In genomic region chr6:91590806-91591571, GRCm38 (mm10) we compare ENCODE assay signal across 8 mouse cellular contexts.
A peak's percentile ranks its signal among the peaks of the same experiment; 100 is the strongest.
DNase-seq lines count a peak whose midpoint lies in the region; TF ChIP-seq lines count a peak whose summit lies in the region.

No protein-coding gene starts in this region.

- no peak for TF ChIP-seq POLR2A in cerebellum, adult 2 months (IDR thresholded peaks at IDR 0.05; ENCODE audit: borderline replicate concordance, insufficient read depth, low read length)

- no peak overlapping the region for H3K27ac ChIP-seq in cerebellum, adult 2 months (ENCODE audit: insufficient read depth, low read length)

- 42% methylated on average over 8 of the region's 8 CpGs for WGBS in cerebellum, adult 2 months

- H3K27me3 ChIP-seq in cerebellum, adult 2 months (ENCODE audit: control insufficient read depth, insufficient read depth, low read length): no peaks in the 10 kb centered on the region

- H3K4me1 ChIP-seq in cerebellum, adult 2 months (ENCODE audit: control insufficient read depth, insufficient read depth, low read length): no peaks in the 10 kb centered on the region

- no peak for TF ChIP-seq CTCF in cerebellum, adult 2 months (IDR thresholded peaks at IDR 0.05; ENCODE audit: borderline replicate concordance, insufficient read depth, low read depth, low read length)

- H3K4me3 ChIP-seq in cerebellum, adult 2 months (replicated peaks; ENCODE audit: insufficient read depth, low read depth, low read length): no peak overlapping the region

- intact Hi-C loops in gastrocnemius, postnatal 14 days (cut with DNase I; ENCODE audit: low total_unique reads): no loop called here

- peak; percentile 48 for DNase-seq in ovary, postnatal 36 days (ENCODE audit: low spot score)
- DNase-seq in ovary, adult 18-20 months (ENCODE audit: low spot score): no peak
- DNase-seq in gastrocnemius, postnatal 14 days: peak; percentile 55
- peak; percentile 47 for DNase-seq in kidney, postnatal 10 days
- peak; percentile 18 for DNase-seq in retina, embryonic 14.5 days (ENCODE audit: low spot score)
- no peak for DNase-seq in natural killer cell, adult 2 months (ENCODE audit: low spot score in 2 of 2)
- no peak for DNase-seq in T-cell, adult 2 months (ENCODE audit: low spot score)
- DNase-seq in cerebellum, adult 2 months: no peak

Comparison
In these comparisons a context has a peak if more than half of its experiments do, and no peak if none do; other contexts are left out.
1. DNase-seq: peak in ovary, postnatal 36 days (single experiment), gastrocnemius, postnatal 14 days (single experiment), kidney, postnatal 10 days (single experiment) and retina, embryonic 14.5 days (single experiment); none in ovary, adult 18-20 months (single experiment), natural killer cell, adult 2 months (0 of 2), T-cell, adult 2 months (single experiment) and cerebellum, adult 2 months (0 of 2).